Mouse (Mus musculus): ENCODE results near the gene Gif.

Gene Gif

GRCm38 (mm10) chr19:11747298-11747697 is at the start of gene Gif:
TSS of gene Gif (plus strand) at chr19:11747554.
- DNase-seq (ENCODE audit: low spot score in 2 of 2), result no peak

DNA sequence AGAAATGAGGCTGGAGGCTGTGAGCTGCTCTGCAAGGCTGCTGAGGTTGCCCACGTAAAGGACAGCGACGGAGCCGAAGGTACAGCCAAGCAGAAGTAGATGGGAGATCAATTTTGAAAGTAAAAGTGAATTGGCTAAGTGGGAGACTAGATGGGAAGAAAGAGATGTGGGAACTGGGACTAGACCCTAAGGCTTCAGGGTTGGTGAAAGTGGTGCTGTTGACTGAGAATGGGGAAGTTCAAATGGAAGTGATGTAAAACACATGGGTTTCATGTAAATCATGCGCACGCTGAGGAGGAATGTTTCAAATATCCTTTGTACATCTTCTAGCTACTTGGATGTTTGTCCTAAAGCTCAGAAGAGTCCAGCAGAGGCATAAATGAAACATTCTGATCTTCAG is 49.0 kb upstream of the Gif start:
- peak in 1 of 2 experiments; percentile 3 for DNase-seq (ENCODE audit: low spot score in 2 of 2)

GRCm38 (mm10) chr19:11712451-11712850 is 34.9 kb upstream of the Gif start:
- no peak for DNase-seq (ENCODE audit: low spot score in 2 of 2)

GRCm38 (mm10) chr19:11720071-11720470 is 27.3 kb upstream of the Gif start:
- DNase-seq (ENCODE audit: low spot score in 2 of 2), result no peak

- DNase-seq (ENCODE audit: low spot score in 2 of 2), result no peak
Observed at GRCm38 (mm10) chr19:11723870-11724269, 23.5 kb upstream of the Gif start.

DNA sequence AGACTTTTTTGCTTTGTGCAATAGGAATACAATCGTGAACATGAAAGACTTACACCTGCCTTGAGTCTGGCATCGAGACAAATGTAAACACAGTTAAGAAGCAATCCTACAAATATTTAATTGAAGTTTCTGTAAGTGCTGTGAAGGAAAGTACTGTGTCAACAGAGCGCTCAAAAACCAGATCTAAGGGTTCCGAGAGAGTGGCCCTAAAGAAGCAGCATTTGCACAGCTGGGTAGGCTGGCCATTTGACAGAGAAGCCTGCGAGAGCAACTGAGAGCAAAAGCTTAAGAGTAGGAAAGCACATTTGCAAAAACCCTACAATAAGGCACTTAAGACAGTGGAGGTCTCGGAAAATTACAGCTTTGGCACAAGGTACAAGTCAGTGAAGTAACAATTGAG is 23.1 kb upstream of the Gif start:
- DNase-seq (ENCODE audit: low spot score in 2 of 2), result no peak

DNA sequence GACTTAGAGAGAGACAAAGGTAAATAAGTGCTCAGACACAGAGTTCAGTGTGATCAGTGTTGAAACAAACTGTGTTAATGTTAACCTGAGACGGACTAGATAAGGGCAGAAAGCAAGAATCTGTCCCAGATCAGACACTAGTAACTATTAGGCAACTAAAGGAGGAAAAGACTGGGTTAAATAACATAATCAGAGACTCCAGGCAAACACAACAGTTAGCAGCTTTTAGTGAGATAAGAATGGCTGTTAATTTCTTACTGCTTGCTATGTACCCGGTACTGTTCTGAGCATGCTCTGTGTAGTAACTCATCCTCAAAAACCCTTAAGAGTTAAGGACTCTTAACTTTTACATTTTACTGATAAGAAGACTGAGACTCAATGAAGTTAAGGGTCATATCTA is 21.4 kb upstream of the Gif start:
- no peak for DNase-seq (ENCODE audit: low spot score in 2 of 2)

- DNase-seq (ENCODE audit: low spot score in 2 of 2), result no peak
Observed at GRCm38 (mm10) chr19:11727304-11727703, 20.1 kb upstream of the Gif start.

DNA sequence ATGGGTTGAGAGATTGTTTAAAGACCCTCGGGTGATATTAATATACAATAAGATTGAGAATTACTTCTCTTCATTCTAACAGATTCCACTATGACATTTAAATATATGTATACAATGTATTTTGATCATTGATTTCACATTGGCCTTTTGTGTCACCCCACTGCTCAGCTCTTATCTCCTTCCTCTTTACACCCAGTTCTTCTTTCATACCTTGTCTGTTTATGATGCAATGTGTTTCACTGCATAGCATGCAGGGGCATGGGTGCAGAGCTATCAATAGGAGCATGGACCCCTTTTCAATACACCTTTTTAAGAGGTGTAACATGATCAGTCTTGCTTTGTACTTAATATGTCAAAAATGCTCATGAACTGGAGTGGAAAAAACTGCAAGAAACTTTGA is 17.1 kb upstream of the Gif start:
- DNase-seq (ENCODE audit: low spot score in 2 of 2), result no peak

GRCm38 (mm10) chr19:11736455-11736854 is 10.9 kb upstream of the Gif start:
- DNase-seq (ENCODE audit: low spot score in 2 of 2), result no peak

DNA sequence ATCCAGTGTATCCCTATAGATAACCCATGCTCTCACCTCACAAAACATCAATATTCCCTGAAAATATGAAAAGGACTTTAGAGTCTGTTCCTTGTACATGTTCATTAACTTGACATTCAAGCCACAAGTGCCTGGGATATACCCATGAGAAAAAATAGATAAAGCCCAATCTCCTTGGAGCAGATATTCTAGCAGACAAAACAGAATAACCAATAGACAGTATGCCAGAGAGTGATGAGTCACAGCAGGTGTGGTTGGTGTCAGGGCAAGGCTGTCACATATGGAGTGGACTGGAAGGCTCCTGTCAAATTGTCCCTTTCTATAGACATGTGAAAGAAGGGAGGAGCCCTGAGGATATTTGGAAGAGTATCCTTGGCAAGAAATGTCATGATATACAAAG is 1.7 kb upstream of the Gif start:
- DNase-seq (ENCODE audit: low spot score in 2 of 2), result no peak

- peak in 1 of 2 experiments; percentile 11 for DNase-seq (ENCODE audit: low spot score in 2 of 2)
Observed at GRCm38 (mm10) chr19:11765059-11765458, 17.7 kb downstream of the Gif start.

DNA sequence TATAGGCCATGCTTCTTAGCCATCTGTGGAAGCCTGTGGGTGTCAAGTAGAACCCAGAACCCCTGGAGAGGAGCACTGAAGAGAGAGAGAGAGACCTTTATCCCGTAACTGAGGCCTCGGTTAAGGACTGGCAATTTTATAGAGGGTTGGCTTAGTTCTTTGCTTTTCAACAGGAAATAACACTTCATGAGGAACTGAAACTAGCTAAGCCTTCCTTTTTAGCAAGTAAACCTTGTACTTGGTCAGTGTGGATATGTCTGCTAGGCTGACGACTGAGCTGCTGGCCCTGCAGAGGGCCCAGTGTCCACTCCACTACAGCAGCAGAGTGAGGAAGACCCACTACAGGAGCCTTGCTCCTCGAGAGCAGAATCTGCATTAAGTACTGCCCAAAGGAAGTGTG is 19.1 kb downstream of the Gif start:
- DNase-seq (ENCODE audit: low spot score in 2 of 2), result peak; percentile 46 to 68

- peak; percentile 46 to 54 for DNase-seq (ENCODE audit: low spot score in 2 of 2)
Observed at GRCm38 (mm10) chr19:11768163-11768562, 20.8 kb downstream of the Gif start.

- no peak for DNase-seq (ENCODE audit: low spot score in 2 of 2)
Observed at GRCm38 (mm10) chr19:11769257-11769920, 22.0 kb downstream of the Gif start.

DNA sequence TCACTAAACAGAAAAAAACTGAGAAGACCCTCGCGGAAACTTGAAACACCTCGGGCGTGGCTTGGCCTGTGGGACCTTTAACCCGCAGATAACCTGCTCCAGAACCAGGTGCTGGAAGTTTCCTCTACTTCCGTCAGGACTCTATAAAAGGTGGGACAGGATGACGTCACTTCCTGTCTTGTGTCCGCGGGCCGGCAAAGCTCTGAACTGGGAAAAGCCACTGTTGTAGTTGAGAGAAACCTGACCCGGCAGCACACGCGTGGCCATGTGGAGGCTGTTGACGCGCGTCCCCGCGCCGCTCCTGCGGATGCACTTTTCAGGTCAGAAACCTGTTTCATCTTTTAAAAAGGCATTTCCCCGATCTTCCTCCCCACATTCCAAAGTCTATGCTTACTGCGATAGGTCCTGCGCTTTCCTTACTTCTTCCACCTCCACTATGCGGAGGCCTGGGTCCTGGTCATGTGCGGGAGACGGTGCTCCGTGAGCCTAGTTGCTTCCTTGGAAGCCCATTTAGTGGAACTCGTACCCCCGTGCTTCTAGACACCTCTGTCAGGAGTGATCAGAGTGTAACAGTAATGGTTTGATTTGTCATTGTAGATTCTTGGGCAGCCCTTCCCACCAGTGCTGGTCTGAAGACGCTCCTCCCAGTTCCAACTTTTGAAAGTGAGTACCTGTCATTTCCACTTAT is 23.0 kb downstream of the Gif start, which contains the start of gene Mrpl16:
TSS of gene Mrpl16 (plus strand) at position 187 of the 688 bp plus-strand sequence.
- peak; percentile 79 to 87 for DNase-seq (ENCODE audit: low spot score in 2 of 2)

DNA sequence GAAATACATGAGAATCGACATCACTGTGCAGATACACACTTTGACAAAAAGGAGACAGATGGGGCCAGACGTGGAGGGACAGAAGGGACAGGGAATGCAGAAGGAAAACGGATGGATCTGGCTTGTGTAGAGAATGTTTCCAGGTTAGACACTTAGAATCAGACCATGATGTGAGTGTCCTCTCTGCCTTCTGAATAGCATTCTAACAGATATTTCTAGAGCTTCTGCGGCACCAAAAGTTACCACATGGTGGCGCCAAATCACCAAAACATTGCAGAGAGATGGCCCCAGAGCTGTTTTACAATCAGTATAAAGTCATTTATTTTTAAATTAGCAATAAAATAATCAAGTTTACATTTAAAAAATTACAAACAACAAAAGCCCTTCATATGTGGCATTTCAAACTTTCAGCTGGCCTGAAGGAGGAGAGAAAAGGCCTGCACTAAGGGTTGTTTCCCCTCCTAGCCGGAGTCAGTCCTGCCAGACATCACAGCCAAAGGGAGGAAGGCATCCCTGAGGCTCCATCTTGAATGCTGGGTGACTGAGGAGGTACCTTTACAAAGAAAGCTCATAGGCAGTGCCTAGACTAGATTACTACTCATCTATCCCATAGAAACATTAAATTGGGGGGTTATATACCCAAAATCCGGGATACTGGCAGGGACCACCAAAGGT is 30.0 kb downstream of the Gif start:
- peak; percentile 26 to 38 for DNase-seq (ENCODE audit: low spot score in 2 of 2)

GRCm38 (mm10) chr19:11785409-11786154 is 38.2 kb downstream of the Gif start:
- DNase-seq (ENCODE audit: low spot score in 2 of 2), result no peak

GRCm38 (mm10) chr19:11787826-11788225 is 40.5 kb downstream of the Gif start:
- DNase-seq (ENCODE audit: low spot score in 2 of 2), result no peak

- DNase-seq (ENCODE audit: low spot score in 2 of 2), result no peak
Observed at GRCm38 (mm10) chr19:11788876-11789275, 41.5 kb downstream of the Gif start.

GRCm38 (mm10) chr19:11791825-11792224 is 44.5 kb downstream of the Gif start:
- no peak for DNase-seq (ENCODE audit: low spot score in 2 of 2)

DNA sequence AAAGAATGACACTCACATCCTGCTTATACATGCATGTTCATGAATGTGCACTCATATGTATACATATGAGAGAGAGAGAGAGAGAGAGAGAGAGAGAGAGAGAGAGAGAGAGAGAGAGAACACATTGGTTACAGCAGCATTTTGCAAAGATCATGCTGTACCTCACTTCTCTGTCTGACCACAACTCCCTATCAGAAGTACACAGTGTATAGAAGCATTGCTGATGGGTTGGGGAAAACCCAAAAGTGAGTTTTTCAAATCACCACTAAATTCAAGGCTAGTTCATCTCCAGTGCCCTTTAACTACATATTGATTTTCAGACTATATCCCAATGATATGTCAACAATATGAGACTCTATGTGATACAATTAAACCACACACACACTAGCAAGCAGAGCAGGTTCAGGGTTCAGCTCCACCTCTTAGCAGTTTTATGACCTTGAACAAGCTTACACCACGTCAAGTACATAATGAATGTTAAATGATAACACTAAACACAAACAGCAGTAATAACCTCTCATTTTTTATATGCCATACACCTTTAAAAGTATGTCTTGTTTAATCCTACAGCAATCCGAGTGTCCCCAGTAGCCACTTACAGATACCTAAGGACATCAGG is 46.5 kb downstream of the Gif start:
- no peak for DNase-seq (ENCODE audit: low spot score in 2 of 2)

Data from spleen, postnatal 36 days (tissue).